Mouse (Mus musculus) cerebellum, adult 9-11 months (tissue): ENCODE measurements around the gene Btnl4.

ENCODE experiments used
- DNase-seq: peaks from one replicate; pipeline ENCODE4 v3.0.0; 2022

The Btnl4 gene

GRCm38 (mm10) chr17:34427597-34427996 is 49.5 kb downstream of the Btnl4 start:
- DNase-seq, result no peak

- DNase-seq, result no peak
Measured at GRCm38 (mm10) chr17:34420014-34420413, 57.1 kb downstream of the Btnl4 start.
